Mouse (Mus musculus) left cerebral cortex, postnatal 25 days (tissue): Measurements from ENCODE around the gene Efna1. TPM values are rescaled to one million over a fixed set of nuclear protein-coding genes. Genes with fewer than 3 reads are reported as not detected.
A peak's percentile ranks its signal among the peaks of the same experiment; 100 is the strongest.

Experiments
- DNase-seq, 2 experiments: peaks; one replicate each; pipeline ENCODE4 v3.0.0; 2022; ENCODE audit warnings: low spot score in 2 of 2, mixed read lengths in 1 of 2
- intact Hi-C: fragments of 180-260 bp; cut with DNase I; formaldehyde crosslinking; loops from one replicate; pipeline ENCODE4 v1.15.1; 2025
- total RNA-seq, 2 experiments: library from RNA; stranded (reverse); gene quantifications; 2 replicates each; pipeline ENCODE4 v1.2.3; 2021

The Efna1 gene
- total RNA-seq: 1 to 10 TPM; 4.1 to 5.2 TPM

DNA sequence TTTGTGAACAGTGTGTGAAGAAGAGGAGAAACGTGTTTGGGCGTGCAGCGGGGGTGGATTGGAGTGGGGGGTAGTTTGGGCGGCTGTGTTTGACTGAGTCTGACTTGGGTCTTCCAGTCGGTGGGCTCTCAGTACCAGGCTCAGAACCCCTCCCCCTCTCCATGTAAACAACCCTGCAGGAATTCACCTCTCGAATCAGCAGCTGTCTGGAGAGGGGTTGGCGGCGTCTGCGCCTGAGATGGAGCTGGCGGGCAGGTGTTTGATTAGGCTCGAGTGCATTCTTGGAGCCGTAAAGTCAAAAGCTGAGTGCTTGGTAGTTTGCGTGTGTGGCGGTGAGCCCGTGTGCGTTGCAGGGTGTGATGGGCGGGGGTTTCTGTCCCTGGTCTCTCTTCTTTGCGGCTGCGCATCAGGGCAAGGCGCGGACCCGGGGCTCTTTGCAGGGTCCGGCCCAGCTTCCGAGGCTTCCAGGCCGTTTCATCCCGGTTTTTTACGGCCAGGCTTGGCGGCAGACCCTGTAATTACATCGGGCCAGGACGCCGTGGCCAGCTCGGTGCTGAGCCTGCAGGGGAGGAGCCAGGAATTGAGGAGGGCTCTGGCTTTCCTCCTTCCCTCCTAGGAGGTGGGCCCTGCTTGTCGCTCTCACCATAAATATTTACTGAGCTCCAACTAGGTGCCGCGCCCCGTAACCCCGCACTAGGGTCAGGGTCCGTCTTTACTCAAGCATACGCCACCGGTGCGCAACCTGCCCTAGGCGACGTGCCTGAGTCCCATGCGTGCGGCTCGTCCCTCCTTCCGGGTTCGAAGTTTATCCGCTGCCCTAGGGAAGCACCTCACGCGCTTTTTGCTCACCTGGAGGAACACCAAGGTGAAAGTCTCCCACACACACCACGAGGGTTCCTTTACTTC lies at the start of gene Efna1:
Efna1 (minus strand) TSS at position 537 of the 906 bp plus-strand sequence.
- intact Hi-C loops: no loop called here
- DNase-seq: peak in 1 of 2 experiments; percentile 31

- no peak for DNase-seq
- intact Hi-C loops: no loop called here
These were observed 49.4 kb upstream of the Efna1 start for GRCm38 (mm10) chr3:89330346-89330745.

GRCm38 (mm10) chr3:89328623-89329022 lies 47.7 kb upstream of the Efna1 start:
- intact Hi-C loops: no loop called here
- no peak for DNase-seq

DNA sequence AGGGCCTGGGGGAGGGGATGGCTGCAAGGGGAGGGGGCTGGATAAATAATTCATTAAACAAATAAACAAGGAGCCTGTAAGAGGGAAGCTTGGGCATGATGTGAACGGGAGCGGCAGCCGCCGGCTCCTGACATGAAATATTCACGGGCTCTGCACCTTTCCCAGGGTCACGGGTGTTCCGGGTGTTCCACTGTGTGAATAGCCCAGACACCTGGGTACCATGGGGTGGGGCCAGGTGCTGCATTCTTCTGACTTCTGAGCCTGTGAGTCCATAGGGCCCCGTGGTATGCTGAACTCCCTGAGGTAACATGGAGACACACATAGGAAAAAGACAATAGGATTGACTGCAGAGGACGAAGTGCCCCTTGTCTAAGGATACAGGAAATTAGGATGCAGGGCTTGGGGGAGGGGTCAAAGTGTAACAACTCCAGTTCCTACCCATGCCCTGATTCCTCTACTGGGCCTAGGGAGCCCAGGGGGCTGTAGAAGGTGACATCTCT lies 46.5 kb upstream of the Efna1 start:
- intact Hi-C loops: no loop called here
- DNase-seq: no peak

DNA sequence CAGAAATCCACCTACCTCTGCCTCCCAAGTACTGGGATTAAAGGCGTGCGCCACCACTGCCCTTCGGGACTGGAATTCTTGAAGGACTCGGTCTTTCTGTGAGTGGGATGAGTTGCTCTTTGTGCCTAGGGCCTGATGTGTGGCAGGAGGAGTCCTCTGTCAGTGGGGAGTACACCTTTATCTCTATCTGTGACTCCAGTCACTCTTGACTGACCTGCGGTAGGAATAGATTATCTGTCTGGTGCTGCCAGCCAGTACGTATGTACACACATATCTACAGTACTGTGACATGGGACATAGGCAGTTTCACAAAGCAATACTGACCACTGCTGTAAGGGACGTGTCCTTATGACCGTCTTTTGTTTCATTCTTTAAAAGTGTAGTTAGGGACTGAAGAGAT lies 44.9 kb upstream of the Efna1 start:
- intact Hi-C loops: no loop called here
- DNase-seq: no peak

DNA sequence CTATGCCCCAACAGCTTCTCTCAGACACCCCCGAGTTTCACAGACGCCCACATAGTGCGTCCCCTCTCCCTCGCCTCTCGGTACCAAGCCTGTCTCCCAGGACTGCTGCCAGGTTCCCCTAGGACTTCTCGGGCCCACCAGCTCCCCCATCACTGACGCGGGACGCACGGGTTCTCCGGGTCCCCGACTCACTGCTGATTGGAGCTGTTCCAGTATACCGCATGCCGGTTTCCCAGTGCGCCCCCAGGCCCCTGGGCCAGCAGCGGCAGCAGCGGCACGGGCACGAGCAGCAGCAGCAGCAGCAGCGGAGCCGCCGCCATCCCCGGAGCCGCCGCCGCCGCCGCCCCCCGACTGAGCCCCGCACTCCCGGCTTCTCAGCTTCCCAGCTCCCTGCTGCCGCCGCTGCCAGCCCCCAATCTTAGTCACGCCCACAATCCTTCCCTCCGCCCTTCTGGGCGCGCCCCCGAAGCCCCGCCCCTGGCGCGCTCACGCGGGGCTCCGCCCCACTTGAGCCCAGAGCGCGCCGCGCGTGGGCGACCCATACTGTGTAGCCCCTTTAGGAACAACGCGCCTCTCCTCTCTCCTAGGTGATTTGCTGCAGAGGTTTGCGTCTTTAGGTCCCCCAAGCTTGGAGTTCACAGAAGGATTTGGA lies 41.7 kb upstream of the Efna1 start, which contains the start of gene Efna3:
Efna3 (minus strand) TSS at position 452 of the 652 bp plus-strand sequence.
- intact Hi-C loops: loop anchor here (5.0 kb wide), 1 partner anchor 640 kb away; the partner anchor contains the start of gene Atp8b2
- DNase-seq: peak; percentile 88 to 93

DNA sequence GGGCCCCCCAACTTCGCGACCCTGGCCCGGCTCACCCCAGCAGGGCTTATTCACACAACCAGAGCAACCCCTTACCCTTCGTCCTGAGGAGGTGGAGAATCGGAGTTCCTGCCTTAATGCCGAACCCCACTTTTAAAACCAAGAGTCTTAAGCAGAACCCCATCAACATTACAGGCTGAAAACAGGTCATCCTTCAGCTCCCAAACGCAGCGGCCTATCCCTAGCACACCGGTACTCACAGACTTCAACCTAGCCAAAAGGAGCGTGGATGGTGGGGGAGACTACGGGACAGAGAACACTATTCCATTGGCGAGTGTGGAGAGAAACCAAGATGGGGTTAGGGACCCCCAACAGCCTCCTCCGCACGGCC lies 41.2 kb upstream of the Efna1 start:
- no peak for DNase-seq
- intact Hi-C loops: loop anchor here (5.0 kb wide), 1 partner anchor 640 kb away; the partner anchor contains the start of gene Atp8b2

DNA sequence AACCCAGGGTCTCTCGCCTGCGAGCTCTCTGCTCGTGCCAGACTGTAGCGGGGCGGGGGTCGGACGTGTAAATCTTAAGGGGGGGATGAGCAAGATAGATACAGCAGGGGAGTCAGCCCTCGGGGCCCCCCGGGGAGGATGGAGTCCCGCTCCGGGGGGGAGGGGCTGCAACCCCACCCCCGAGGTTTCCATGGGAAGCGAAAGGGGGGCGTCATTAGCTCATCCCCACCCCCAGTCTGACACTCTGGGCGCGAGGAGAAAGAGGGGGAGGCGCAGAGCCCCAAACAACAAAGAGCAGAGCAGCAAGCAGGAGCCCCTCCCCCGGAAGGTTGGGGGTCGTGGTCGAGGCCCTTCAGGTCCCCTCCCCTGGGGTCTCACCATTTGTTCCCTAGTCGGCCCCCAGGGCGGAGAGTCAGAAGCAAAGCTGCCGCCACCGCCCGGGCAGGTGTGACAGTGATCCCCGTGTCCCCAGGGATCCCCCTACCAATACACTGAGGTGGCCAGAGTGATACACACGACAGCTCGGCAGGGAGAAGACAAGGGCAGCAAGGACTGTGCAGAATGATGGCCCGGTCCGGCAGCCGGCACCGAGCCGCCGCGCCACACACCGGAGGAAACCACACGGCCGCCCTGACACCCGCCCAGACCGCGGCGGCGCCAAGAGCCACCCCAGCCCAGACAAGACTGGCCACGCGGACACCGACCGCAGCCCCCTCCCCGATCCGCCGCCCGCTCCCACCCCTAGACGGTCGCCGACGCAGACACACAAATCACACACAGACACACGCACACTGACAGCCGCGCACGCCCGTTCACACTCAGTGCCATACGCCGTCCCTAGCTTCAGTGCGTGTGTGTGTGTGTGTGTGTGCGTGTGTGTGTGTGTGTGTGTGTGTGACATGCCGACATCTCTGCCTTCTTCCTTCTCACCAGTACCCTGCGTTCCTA lies 40.5 kb upstream of the Efna1 start:
- DNase-seq: peak; percentile 44 to 55
- intact Hi-C loops: loop anchor here (5.0 kb wide), 1 partner anchor 641 kb away; the partner anchor contains the start of gene Atp8b2

GRCm38 (mm10) chr3:89320581-89321182 lies 39.7 kb upstream of the Efna1 start:
- intact Hi-C loops: loop anchor here (5.0 kb wide), 1 partner anchor 642 kb away; the partner anchor contains the start of gene Atp8b2
- DNase-seq: peak; percentile 59 to 61

- intact Hi-C loops: loop anchor here (5.0 to 10.0 kb wide), 3 partner anchors 365 to 643 kb away; partner anchors contain the start of genes Ash1l, Atp8b2 and Dap3
- peak; percentile 54 to 66 for DNase-seq
These were observed 38.8 kb upstream of the Efna1 start for GRCm38 (mm10) chr3:89319591-89320350.

DNA sequence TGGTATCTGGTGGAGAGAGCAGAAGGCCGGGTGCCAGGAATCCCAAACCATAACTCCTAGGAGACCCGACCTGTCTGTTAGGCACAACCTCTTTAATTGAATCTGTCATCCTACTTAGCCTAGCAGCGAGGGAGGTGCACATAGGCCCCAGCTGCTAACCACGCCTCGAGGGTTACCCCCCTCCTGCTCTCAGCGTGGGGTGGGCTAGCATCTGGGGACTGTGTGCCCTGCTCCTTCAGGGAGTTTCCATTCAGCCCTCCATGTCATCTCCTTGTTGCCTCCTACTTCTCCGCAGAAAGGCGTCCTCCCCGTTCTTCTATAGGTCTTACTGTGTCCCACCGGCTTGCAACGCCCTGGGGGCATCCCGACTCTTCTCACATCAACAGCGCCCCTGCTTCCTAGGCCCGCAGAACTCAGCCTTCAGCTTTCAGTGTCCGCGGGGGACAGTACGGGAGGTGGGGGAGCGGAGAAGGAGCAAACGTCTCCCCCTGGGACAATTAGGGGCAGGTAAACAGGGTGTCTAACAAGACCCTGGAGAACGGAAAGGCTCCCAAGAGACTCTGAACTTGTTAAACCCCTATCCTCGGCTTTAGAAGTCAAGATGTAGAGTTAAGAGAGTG lies 38.1 kb upstream of the Efna1 start:
- intact Hi-C loops: loop anchor here (5.0 to 10.0 kb wide), 2 partner anchors 364 to 538 kb away; partner anchors contain the start of genes Ash1l and Dap3
- DNase-seq: no peak

DNA sequence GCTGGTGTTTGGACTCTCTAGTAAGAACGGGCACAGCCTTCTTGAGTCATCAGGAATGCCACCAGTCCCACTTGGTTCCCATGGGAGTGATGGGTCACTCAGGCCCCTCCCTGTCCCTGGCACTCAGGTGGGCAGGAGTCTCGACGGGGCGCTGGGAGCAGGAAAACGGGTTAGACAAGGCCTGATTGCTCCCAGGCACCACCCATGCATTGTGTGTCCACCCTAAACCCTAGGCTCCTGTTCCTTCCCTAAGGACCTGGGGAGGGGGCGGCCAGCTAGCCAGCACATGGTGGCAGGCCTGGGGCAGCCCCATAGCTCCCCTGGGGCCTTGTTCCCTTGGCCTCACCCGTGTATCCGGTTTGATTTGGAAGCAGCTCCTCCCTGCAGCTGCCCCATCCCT lies 37.4 kb upstream of the Efna1 start:
- no peak for DNase-seq
- intact Hi-C loops: loop anchor here (5.0 to 10.0 kb wide), 2 partner anchors 364 to 539 kb away; partner anchors contain the start of genes Ash1l and Dap3

DNA sequence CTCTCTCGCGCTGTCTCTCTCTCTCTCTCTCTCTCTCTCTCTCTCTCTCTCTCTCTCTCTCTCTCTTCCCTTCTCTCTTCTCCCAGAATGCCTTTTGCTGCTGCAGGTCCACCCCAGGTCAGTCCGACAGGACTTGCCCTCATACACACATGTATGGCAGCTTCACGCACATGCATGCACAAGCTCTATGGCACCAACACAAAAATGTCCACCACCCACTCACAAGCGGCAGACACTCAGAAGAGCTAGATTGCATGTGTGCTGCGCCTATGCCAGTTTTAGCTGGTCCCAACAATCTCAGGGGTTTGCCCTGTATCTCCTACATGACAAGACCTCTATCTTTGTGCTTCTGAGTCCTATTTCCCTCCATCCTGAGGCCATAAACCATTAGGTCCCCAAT lies 36.3 kb upstream of the Efna1 start:
- DNase-seq: peak in 1 of 2 experiments; percentile 59

GRCm38 (mm10) chr3:89316833-89317232 lies 35.9 kb upstream of the Efna1 start:
- DNase-seq: peak; percentile 90 to 96
- intact Hi-C loops: loop anchor here (2.0 to 10.0 kb wide), 6 partner anchors 22 to 540 kb away; partner anchors contain the start of genes Ash1l, Dap3, Efna4 and Ube2q1

More for the DNA sequence above, 36.3 kb upstream of the Efna1 start:
- intact Hi-C loops: loop anchor here (2.0 to 10.0 kb wide), 6 partner anchors 22 to 540 kb away; partner anchors contain the start of genes Ash1l, Dap3, Efna4 and Ube2q1

DNA sequence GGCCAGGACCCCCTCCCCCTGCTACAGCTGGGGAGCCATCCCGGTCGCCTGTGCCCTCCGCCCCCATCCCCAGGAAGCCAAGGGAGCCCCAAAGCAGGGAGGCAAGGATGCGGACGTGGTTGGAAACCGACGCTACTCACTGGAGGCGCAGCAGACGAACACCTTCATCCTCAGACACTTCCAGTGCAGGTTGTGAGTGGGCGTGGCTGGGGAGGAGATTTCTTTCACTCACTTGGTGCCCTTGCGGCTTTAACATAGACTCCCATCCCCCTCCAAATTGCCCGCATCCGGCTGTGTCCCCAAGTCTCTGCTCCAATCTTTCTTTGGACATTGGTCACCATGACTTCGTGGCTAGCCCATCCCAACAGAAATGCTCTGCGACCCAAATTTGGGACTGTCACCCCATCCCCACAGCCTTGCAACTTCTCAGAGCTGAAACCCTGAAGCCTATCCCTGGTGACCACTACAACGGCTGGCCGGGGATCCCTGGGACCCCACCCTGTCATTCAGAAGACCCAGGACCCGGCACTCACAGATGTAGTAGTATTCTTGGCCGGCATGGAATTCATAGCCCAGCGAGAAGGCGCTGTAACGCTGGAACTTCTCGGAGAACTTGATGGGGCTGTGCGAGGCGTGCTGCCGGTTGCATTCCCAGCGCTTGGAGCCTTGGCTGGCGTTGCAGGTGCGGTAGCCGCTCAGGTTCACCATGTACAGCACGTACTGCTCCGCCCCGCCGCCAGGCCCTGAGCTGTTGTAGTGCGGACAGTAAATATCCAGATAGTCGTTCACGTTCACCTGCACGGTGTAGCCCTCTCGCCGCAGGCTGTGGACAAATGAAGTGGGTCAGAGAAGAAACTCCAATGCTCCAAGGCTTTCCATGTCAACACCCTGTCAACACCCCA lies 35.2 kb upstream of the Efna1 start:
- DNase-seq: peak in 1 of 2 experiments; percentile 37
- intact Hi-C loops: loop anchor here (2.0 to 10.0 kb wide), 6 partner anchors 23 to 541 kb away; partner anchors contain the start of genes Ash1l, Dap3, Efna4 and Ube2q1
